Mouse (Mus musculus) midbrain, embryonic 15.5 days (tissue): ENCODE results near the gene Smcp. TPM values are rescaled to one million over a fixed set of nuclear protein-coding genes. Genes with fewer than 3 reads are reported as not detected.
A peak's percentile ranks its signal among the peaks of the same experiment; 100 is the strongest.

Experiments used
- ATAC-seq: fragments of 200-750 bp; cut with Nextera tagmentation; replicated peaks from 2 replicates; pipeline ENCODE4 v1.8.0; 2017; ENCODE audit warnings: moderate TSS enrichment
- H3K27ac ChIP-seq: fragments of 300-500 bp; sonication (generic); 2 replicates; pipeline ENCODE4 v1.5.1; 2015; ENCODE audit warnings: mild to moderate bottlenecking, inconsistent platforms
- H3K27me3 ChIP-seq: fragments of 300-500 bp; sonication (generic); replicated peaks from 2 replicates; pipeline ENCODE4 v1.6.1; 2015; ENCODE audit warnings: inconsistent platforms
- H3K36me3 ChIP-seq: fragments of 300-500 bp; sonication (generic); replicated peaks from 2 replicates; pipeline ENCODE4 v1.6.1; 2015; ENCODE audit warnings: inconsistent platforms
- H3K4me1 ChIP-seq: fragments of 300-500 bp; sonication (generic); 2 replicates; pipeline ENCODE4 v1.6.1; 2015; ENCODE audit warnings: inconsistent platforms
- H3K4me2 ChIP-seq: fragments of 300-500 bp; sonication (generic); 2 replicates; pipeline ENCODE4 v1.6.1; 2015; ENCODE audit warnings: inconsistent platforms, mild to moderate bottlenecking, moderate library complexity
- H3K4me3 ChIP-seq: fragments of 300-500 bp; sonication (generic); 2 replicates; pipeline ENCODE4 v1.5.1; 2015; ENCODE audit warnings: mild to moderate bottlenecking, inconsistent platforms
- H3K9ac ChIP-seq: fragments of 300-500 bp; sonication (generic); 2 replicates; pipeline ENCODE4 v1.6.1; 2015; ENCODE audit warnings: mild to moderate bottlenecking, inconsistent platforms
- H3K9me3 ChIP-seq: fragments of 300-500 bp; sonication (generic); 2 replicates; pipeline ENCODE4 v1.6.1; 2016; ENCODE audit warnings: inconsistent platforms
- WGBS: fragments of 180-500 bp; shearing (Covaris S2); methylation state at CpG from one replicate; pipeline ENCODE4 v1.1.7; 2015; ENCODE audit warnings: mixed read lengths; 5-methylcytosine and 5-hydroxymethylcytosine counted together
- polyA plus RNA-seq: library from polyadenylated mRNA; unstranded; fragments of >200 nt; fragmentation: Nextera tagmentation; extraction: Ambion mirVana; gene quantifications from 2 replicates; pipeline ENCODE4 v1.2.1, GENCODE M21; 2015

Gene Smcp
- not detected in 2 replicates for polyA plus RNA-seq

- Histone ChIP-seq H3K4me1 (no peaks in the 10 kb centered on the region), H3K4me2 (no peak within 1 kb of the TSS), H3K4me3 (no peak within 1 kb of the TSS), H3K9me3 (no peaks in the 10 kb centered on the region), H3K9ac (no peak within 1 kb of the TSS), H3K36me3 (no peaks in the 10 kb centered on the region), H3K27ac (no peak within 1 kb of the TSS), H3K27me3 (no peaks in the 10 kb centered on the region)
- no peak for ATAC-seq
- WGBS, result 81% methylated on average over 1 of the region's 1 CpGs
These were observed at the start of gene Smcp for GRCm38 (mm10) chr3:92588858-92589257. Gene Smcp, minus strand, starts transcription at chr3:92588997.

- H3K9ac ChIP-seq, result no peak overlapping the region
- H3K9me3 ChIP-seq, result no peaks in the 10 kb centered on the region
- no peaks in the 10 kb centered on the region for H3K4me1 ChIP-seq
- H3K4me2 ChIP-seq, result no peak overlapping the region
- H3K36me3 ChIP-seq, result no peaks in the 10 kb centered on the region
- 62% methylated on average over 3 of the region's 3 CpGs for WGBS
- H3K4me3 ChIP-seq, result no peak overlapping the region
- no peaks in the 10 kb centered on the region for H3K27me3 ChIP-seq
- peak; percentile 50; the same call in 1 of the 2 replicates for ATAC-seq
- H3K27ac ChIP-seq, result no peak overlapping the region
These were observed 49.8 kb upstream of the Smcp start for GRCm38 (mm10) chr3:92638653-92638991.

- Histone ChIP-seq H3K4me3 (no peak overlapping the region), H3K27me3 (no peaks in the 10 kb centered on the region), H3K4me1 (no peaks in the 10 kb centered on the region), H3K27ac (no peak overlapping the region), H3K4me2 (no peak overlapping the region), H3K9me3 (no peaks in the 10 kb centered on the region), H3K36me3 (no peaks in the 10 kb centered on the region), H3K9ac (no peak overlapping the region)
- 9% methylated on average over 1 of the region's 1 CpGs for WGBS
- peak; percentile 71 for ATAC-seq
These were observed 49.2 kb upstream of the Smcp start for GRCm38 (mm10) chr3:92637745-92638652.

- H3K4me2 ChIP-seq, result no peak within 1 kb of the TSS
- no peaks in the 10 kb centered on the region for H3K9me3 ChIP-seq
- no peaks in the 10 kb centered on the region for H3K36me3 ChIP-seq
- 89% methylated on average over 2 of the region's 2 CpGs for WGBS
- no peaks in the 10 kb centered on the region for H3K27me3 ChIP-seq
- H3K9ac ChIP-seq, result no peak within 1 kb of the TSS
- H3K27ac ChIP-seq, result no peak within 1 kb of the TSS
- no peaks in the 10 kb centered on the region for H3K4me1 ChIP-seq
- ATAC-seq, result no peak
- H3K4me3 ChIP-seq, result no peak within 1 kb of the TSS
These were observed 32.8 kb upstream of the Smcp start, which contains the start of gene Lce6a for GRCm38 (mm10) chr3:92621560-92621959. Gene Lce6a, minus strand, starts transcription at chr3:92621660.

GRCm38 (mm10) chr3:92609804-92610203 lies 21.0 kb upstream of the Smcp start:
- no peaks in the 10 kb centered on the region for H3K4me1 ChIP-seq
- H3K4me3 ChIP-seq, result no peak overlapping the region
- 56% methylated on average over 1 of the region's 1 CpGs for WGBS
- H3K36me3 ChIP-seq, result no peaks in the 10 kb centered on the region
- no peak overlapping the region for H3K4me2 ChIP-seq
- no peaks in the 10 kb centered on the region for H3K27me3 ChIP-seq
- no peak for ATAC-seq
- no peak overlapping the region for H3K9ac ChIP-seq
- H3K27ac ChIP-seq, result no peak overlapping the region
- H3K9me3 ChIP-seq, result no peaks in the 10 kb centered on the region

- no peak within 1 kb of the TSS for H3K4me2 ChIP-seq
- H3K9ac ChIP-seq, result no peak within 1 kb of the TSS
- H3K4me1 ChIP-seq, result no peaks in the 10 kb centered on the region
- H3K4me3 ChIP-seq, result no peak within 1 kb of the TSS
- no peak within 1 kb of the TSS for H3K27ac ChIP-seq
- ATAC-seq, result no peak
- H3K27me3 ChIP-seq, result no peaks in the 10 kb centered on the region
- H3K36me3 ChIP-seq, result no peaks in the 10 kb centered on the region
- H3K9me3 ChIP-seq, result no peaks in the 10 kb centered on the region
These were observed 18.6 kb upstream of the Smcp start, which contains the start of gene 2210017I01Rik for GRCm38 (mm10) chr3:92607392-92607791. Gene 2210017I01Rik, minus strand, starts transcription at chr3:92607492.

GRCm38 (mm10) chr3:92602169-92602568 lies 13.4 kb upstream of the Smcp start:
- ATAC-seq, result no peak
- 46% methylated on average over 1 of the region's 1 CpGs for WGBS

GRCm38 (mm10) chr3:92600456-92600855 lies 11.7 kb upstream of the Smcp start:
- H3K27ac ChIP-seq, result no peak overlapping the region
- H3K4me1 ChIP-seq, result no peaks in the 10 kb centered on the region
- no peaks in the 10 kb centered on the region for H3K36me3 ChIP-seq
- no peak for ATAC-seq
- H3K9me3 ChIP-seq, result peaks cover 6% of the 10 kb centered on the region; the same call in 1 of the 2 replicates
- H3K9ac ChIP-seq, result no peak overlapping the region
- no peak overlapping the region for H3K4me2 ChIP-seq
- WGBS, result 45% methylated on average over 1 of the region's 1 CpGs
- H3K27me3 ChIP-seq, result no peaks in the 10 kb centered on the region
- H3K4me3 ChIP-seq, result no peak overlapping the region

More at GRCm38 (mm10) chr3:92602169-92602568, 13.4 kb upstream of the Smcp start:
- Histone ChIP-seq H3K4me1 (no peaks in the 10 kb centered on the region), H3K4me3 (no peak overlapping the region), H3K9ac (no peak overlapping the region), H3K36me3 (no peaks in the 10 kb centered on the region), H3K9me3 (peaks cover 6% of the 10 kb centered on the region; the same call in 1 of the 2 replicates), H3K27ac (no peak overlapping the region), H3K27me3 (no peaks in the 10 kb centered on the region), H3K4me2 (no peak overlapping the region)

GRCm38 (mm10) chr3:92599973-92600372 lies 11.2 kb upstream of the Smcp start:
- H3K4me3 ChIP-seq, result no peak overlapping the region

GRCm38 (mm10) chr3:92598429-92598828 lies 9.6 kb upstream of the Smcp start:
- Histone ChIP-seq H3K4me1 (no peaks in the 10 kb centered on the region), H3K9me3 (peaks cover 6% of the 10 kb centered on the region; the same call in 1 of the 2 replicates), H3K27me3 (no peaks in the 10 kb centered on the region), H3K4me3 (no peak overlapping the region), H3K9ac (no peak overlapping the region), H3K4me2 (no peak overlapping the region), H3K36me3 (no peaks in the 10 kb centered on the region), H3K27ac (no peak overlapping the region)
- 91% methylated on average over 2 of the region's 2 CpGs for WGBS
- no peak for ATAC-seq

More at GRCm38 (mm10) chr3:92599973-92600372, 11.2 kb upstream of the Smcp start:
- Histone ChIP-seq H3K9ac (no peak overlapping the region), H3K27me3 (no peaks in the 10 kb centered on the region), H3K9me3 (peaks cover 6% of the 10 kb centered on the region; the same call in 1 of the 2 replicates), H3K4me1 (no peaks in the 10 kb centered on the region), H3K27ac (no peak overlapping the region), H3K36me3 (no peaks in the 10 kb centered on the region), H3K4me2 (no peak overlapping the region)
- ATAC-seq, result no peak

- H3K4me3 ChIP-seq, result no peak overlapping the region
- no peaks in the 10 kb centered on the region for H3K4me1 ChIP-seq
- H3K27ac ChIP-seq, result no peak overlapping the region
- H3K36me3 ChIP-seq, result no peaks in the 10 kb centered on the region
- ATAC-seq, result no peak
- H3K9me3 ChIP-seq, result no peaks in the 10 kb centered on the region
- no peak overlapping the region for H3K4me2 ChIP-seq
- H3K27me3 ChIP-seq, result no peaks in the 10 kb centered on the region
- H3K9ac ChIP-seq, result no peak overlapping the region
- 96% methylated on average over 3 of the region's 3 CpGs for WGBS
These were observed 1.6 kb downstream of the Smcp start for GRCm38 (mm10) chr3:92587190-92587589.

- no peak overlapping the region for H3K4me2 ChIP-seq
- H3K27ac ChIP-seq, result no peak overlapping the region
- no peaks in the 10 kb centered on the region for H3K27me3 ChIP-seq
- no peak for ATAC-seq
- no peaks in the 10 kb centered on the region for H3K9me3 ChIP-seq
- no peak overlapping the region for H3K9ac ChIP-seq
- no peaks in the 10 kb centered on the region for H3K4me1 ChIP-seq
- H3K4me3 ChIP-seq, result no peak overlapping the region
- no peaks in the 10 kb centered on the region for H3K36me3 ChIP-seq
- WGBS, result 84% methylated on average over 1 of the region's 1 CpGs
These were observed 3.7 kb downstream of the Smcp start for GRCm38 (mm10) chr3:92585055-92585454.
